Mouse (Mus musculus) left cerebral cortex, postnatal 10 days (tissue): ENCODE results near the gene Brk1. TPM values are rescaled to one million over a fixed set of nuclear protein-coding genes. Genes with fewer than 3 reads are reported as not detected.

Experiments
- DNase-seq, 2 experiments: peaks; one replicate each; pipeline ENCODE4 v3.0.0; 2021 to 2022; ENCODE audit warnings: low spot score in 2 of 2, mixed read lengths in 1 of 2; ENCODE audit errors: extremely low spot score in 1 of 2
- intact Hi-C: fragments of 180-260 bp; cut with DNase I; formaldehyde crosslinking; loops from one replicate; pipeline ENCODE4 v1.15.1; 2025
- total RNA-seq, 2 experiments: library from RNA; stranded (reverse); gene quantifications; 2 replicates each; pipeline ENCODE4 v1.2.3; 2021

Gene Brk1
- total RNA-seq, 2 experiments from 2014 or later = 210 to 211 TPM

DNA sequence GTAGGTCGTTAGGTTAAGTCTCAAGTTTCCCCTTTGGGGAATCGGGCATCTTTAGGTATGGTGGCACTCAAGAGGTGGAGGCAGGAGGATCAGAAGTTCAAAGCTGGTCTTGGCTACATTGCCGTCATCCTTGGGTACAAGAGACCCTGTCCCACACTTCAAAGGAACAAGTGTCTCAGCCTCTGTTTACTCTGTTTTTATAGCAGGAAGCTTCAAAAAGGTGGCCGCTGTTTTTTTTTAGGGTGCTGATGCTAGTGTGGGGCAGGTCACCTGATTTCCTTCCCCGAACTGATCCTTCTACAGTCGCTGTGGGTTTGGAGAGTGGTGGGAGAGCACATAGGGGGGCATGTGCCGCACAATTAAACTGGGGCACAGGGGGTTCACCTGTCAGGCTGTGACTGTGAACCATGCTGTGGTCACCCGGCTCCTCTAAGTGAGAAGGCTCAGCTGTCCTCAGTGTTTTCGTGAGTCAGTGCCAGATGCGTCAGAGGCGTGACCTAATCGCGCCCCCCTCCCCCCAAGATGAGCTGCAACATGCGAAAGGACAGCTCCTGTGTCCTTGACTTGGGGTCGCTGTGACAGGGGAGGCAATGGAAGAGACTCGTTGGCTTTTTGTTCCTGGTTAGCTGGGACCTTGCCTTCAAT lies 50.3 kb downstream of the Brk1 start:
- intact Hi-C loops = no loop called here
- DNase-seq = no peak

DNA sequence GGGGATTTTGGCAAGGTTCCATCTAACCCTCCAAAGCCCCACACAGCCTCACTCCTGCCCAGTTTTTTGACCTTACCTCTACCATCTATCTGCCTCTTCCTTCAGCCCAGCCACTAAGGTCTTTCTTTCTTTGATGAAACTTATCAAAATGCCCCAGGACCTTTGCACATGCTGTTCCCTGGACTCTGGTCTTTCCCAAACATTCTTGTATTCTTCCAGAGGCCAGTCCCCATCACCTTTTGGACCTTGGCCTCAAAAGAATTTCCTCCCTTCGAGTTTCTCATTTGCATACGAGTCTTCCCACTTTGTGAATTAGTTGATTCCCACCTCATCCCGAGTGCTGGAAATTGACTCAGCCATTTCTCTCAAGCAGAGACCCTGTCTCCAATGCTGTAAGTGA lies 50.9 kb downstream of the Brk1 start:
- intact Hi-C loops = no loop called here
- no peak for DNase-seq

DNA sequence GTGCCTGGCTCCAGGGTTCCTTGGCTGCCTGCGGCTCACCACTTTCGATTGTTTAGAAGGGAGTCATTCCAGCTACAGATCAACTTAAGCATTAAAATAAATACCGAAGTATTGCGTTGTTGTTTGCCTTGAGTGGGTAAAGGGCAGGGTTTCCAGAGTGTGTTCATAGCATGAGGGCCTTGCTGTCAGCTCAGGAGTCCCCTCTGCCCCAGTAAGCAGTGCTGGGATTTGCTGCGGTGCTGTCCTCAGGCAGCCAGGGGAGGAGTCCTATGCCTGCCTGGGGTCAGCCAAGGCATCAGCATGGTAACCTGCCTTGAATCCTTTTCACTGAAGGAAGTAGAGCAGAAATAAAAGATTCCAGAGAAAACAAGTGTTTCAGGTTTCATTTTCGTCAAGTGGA lies 52.3 kb downstream of the Brk1 start:
- DNase-seq = no peak
- intact Hi-C loops = no loop called here

DNA sequence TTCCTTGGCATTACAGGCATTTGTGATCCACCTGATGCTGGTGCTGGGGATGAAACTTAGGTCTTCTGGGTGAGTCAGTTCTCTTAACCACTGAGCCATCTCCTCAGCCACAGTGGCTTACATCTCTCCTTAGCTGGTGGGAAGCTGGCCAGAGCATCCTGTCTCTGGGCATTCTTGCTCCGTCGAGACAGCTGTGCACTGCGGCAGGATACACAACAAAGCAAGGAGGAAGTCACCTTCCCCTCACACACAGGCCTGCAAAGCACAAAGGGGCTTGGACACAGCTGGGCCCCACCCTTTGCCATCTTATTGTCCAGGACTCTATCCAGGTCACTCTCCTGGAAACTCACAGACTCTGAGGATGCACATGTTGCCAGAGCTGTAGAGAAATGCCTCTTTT lies 53.7 kb downstream of the Brk1 start:
- intact Hi-C loops = no loop called here
- peak in 1 of 2 experiments; percentile 78 for DNase-seq

DNA sequence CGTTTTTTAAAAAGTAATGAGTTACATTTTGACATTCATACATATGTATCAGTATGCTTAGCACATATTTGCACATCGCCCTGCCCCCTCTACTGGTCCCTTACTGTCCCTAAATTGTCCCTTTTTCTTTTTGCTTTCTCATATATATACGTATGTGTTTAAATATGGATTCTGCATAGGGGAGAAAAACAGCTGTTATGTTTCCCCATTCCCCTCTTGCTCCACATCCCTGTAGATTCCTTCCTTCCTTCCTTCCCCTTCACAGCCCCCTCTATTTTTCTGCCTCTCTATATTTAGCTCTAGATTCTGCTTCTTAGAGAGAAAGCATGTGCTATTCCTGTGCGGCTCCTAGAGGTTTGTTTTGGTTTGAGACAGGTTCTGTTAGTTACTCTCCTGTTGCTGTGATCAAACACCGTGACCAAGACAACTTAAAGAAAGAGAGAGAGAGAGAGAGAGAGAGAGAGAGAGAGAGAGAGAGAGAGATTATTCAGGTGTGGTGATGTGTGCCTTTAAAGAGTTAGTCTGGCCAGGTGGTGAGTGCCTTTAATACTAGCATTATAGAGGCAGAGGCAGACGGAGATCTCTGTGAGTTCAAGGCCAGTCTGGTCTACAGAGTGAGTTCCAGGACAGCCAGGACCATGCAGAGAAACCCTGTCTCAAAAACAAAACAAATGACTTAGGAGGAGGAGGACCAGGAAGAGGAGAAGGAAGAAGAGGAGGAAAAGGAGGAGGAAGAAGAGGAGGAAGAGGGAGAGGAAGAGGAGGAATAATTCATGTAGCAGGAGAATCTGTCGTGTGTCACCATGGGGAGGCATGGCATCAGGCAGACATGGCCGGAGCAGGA lies 55.3 kb downstream of the Brk1 start:
- intact Hi-C loops = no loop called here

DNA sequence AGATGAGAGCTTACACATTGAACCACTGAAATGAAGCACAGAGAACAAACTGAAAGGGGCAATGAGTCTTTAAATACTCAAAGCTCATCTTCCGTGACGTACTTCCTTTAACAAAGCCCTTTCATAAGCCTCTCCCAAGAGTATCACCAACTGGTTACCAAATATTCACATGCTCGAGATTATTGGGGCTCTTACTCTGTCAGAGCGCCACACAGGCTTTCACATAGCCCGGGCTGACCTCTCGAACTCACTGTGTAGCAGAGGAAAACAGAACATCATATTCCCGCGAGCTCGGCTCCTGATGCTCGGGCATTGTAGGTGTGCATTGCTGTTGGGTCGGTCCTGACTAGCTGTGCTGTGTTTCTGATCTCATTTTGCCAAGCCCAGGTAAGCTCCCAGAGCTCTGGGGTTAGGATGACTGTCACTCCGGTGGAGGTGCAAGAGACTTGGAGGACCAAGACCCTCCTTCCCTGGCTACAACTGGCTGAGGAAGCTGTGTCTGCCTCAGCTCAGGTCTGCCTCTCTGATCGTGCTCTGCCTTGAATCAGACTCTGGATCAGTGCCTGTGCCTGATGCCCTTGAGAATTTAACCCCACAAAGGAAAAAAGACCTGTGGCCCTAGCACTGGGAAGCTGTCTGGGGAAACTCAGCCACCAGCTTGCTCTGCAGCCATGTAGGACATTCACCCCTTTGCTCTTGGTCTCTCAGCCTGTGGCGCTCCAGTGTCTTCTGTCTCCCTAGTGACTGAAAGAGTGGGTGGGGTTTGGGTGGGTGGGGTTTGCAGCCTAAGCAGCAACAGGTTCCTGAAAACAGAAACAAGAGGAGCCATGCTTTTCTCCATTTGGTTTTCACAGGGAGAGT lies 56.1 kb downstream of the Brk1 start:
- DNase-seq = no peak
- intact Hi-C loops = no loop called here

More for the DNA sequence above, 55.3 kb downstream of the Brk1 start:
- DNase-seq = no peak

DNA sequence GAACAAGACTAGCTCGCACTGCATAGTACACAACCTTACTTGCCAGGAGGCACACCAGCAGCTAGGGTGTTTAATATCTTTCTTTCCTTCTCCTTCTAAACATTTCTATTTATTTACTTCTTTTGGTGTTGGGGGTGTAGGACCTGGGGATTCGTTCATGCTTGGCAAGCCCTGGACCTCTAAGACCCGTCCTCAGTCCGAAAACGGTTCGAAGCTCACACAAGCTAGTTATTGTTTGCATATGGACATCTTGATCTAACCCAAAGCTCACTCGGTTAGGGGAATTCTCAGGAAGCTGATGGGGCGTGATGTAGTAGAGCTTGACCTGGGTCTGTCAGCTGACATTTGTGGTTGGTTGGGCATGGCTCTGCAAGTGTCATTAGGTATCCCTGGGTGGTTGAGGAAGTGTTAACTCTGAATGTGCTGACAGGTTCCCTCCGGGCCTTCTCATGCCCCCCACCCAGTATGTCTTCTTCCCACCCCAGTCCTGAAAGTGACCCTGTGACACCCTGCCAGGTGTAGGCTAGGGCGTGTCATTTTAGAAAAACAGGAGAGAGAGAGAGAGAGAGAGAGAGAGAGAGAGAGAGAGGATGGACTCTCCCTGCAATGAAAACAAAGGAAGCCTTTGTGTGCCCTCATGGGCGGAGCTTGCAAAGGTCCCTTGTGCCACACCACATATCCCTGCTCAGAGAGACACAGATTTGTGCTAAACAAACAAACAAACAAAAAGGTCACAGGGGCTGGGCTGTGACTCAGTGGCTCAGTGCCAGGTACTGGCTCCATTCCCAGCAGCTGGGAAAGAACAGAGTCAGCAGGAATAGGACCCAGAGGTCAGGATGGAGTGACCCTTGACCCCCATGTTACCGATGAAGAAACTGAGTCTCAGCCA lies 57.0 kb downstream of the Brk1 start:
- DNase-seq = peak in 1 of 2 experiments; percentile 69
- intact Hi-C loops = no loop called here

DNA sequence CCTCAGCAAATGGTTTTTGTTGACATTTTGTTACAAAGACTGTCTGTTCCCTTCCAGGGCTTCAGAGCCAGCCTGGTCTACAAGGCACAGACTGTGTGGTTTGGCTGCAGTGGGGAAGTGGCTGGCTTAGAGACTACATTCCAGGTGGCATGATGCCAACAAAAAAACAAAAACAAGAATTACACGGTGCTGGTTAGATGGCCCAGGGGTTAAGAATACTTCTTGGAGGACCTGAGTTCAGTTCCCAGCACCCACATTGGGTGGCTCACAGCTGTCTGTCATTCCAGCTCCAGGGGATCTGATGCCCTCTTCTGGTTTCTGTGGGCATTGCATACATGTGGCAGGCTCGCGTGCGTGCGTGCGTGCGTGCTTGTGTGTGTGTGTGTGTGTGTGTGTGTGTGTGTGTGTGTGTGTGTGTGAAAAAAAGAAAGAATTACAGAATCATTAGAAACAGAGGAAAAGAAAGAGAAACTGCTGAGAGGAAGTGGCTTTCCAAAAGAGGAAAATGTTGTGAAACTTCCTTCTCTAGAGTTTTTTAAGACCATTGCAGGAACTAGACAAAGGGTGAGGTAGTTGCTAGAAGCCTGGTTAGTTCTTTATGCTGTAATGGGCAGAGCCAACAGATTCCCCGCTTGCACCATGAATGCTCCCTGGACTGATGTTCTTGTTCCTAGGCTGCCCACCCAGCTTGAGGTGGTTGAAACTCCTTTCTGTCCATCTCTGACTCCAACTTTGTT lies 58.6 kb downstream of the Brk1 start:
- no peak for DNase-seq
- intact Hi-C loops = no loop called here

DNA sequence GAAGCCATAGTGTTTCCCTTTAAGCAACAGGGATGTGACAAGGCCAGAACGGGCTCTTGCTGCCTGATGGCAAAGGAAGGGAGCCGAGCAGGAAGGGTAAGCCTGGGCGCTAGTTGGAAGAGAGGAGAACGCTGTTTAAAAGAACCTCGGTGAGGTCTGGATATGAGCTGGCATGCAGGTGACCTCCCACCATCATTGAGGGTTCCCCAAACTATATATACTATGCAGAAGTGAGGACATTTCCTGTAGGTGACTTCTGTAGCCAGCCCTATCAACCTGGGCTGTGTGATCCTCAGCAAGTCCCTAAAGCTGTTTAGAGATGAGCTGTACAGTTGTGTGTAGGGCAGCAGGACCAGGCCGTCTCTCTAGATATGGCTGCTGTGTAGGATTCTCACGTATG lies 59.7 kb downstream of the Brk1 start:
- intact Hi-C loops = no loop called here

More for the DNA sequence above, 59.7 kb downstream of the Brk1 start:
- no peak for DNase-seq

Other genes starting within 250 kb of the Brk1 start
- 10 to 100 TPM; 50.5 to 52.5 TPM for gene Tada3, start 226.9 kb upstream of the Brk1 start, total RNA-seq
- 100 to 1,000 TPM; 318 to 324 TPM for gene Arpc4, start 226.7 kb upstream of the Brk1 start, total RNA-seq
- 1 to 10 TPM; 6.1 to 8.1 TPM for gene Ttll3, start 215.5 kb upstream of the Brk1 start, total RNA-seq
- gene Rpusd3, start 185.4 kb upstream of the Brk1 start, total RNA-seq = 10 to 100 TPM; 15.8 to 19.8 TPM
- gene Cidec, start 169.0 kb upstream of the Brk1 start, total RNA-seq = not detected
- 10 to 100 TPM; 42.7 to 44.8 TPM for gene Jagn1, start 162.2 kb upstream of the Brk1 start, total RNA-seq
- under 1 TPM; 0.55 to 0.66 TPM for gene Il17re, start 146.3 kb upstream of the Brk1 start, total RNA-seq
- 1 to 10 TPM; 2.5 to 3.2 TPM for gene Il17rc, start 133.3 kb upstream of the Brk1 start, total RNA-seq
- gene Creld1, start 121.5 kb upstream of the Brk1 start, total RNA-seq = 10 to 100 TPM; 87.4 to 88.4 TPM
- 10 to 100 TPM; 34.1 to 36.0 TPM for gene Prrt3, start 102.8 kb upstream of the Brk1 start, total RNA-seq
- gene Emc3, start 73.1 kb upstream of the Brk1 start, total RNA-seq = 10 to 100 TPM; 78.8 to 79.2 TPM
- 1 to 10 TPM; 3.3 to 3.6 TPM for gene Fancd2, start 73.1 kb upstream of the Brk1 start, total RNA-seq
- not detected for gene Fancd2os, start 4.1 kb upstream of the Brk1 start, total RNA-seq
- 10 to 100 TPM; 45.1 to 49.9 TPM for gene Vhl, start 19.2 kb downstream of the Brk1 start, total RNA-seq
- gene Irak2, start 33.7 kb downstream of the Brk1 start, total RNA-seq = 10 to 100 TPM; 13.0 to 14.2 TPM
- 10 to 100 TPM; 79.2 to 90.2 TPM for gene Tatdn2, start 92.3 kb downstream of the Brk1 start, total RNA-seq
- gene Ghrl, start 115.1 kb downstream of the Brk1 start, total RNA-seq = not detected
- gene Sec13, start 136.0 kb downstream of the Brk1 start, total RNA-seq = 10 to 100 TPM; 78.7 to 80.2 TPM